Mouse (Mus musculus) adrenal gland, adult 8-10 months (tissue): ENCODE measurements around the gene Zzef1. TPM values are rescaled to one million over a fixed set of nuclear protein-coding genes. Genes with fewer than 3 reads are reported as not detected.
"Not testable (repeated sequence)": the region's sequence is repeated elsewhere in the genome, so short reads cannot be mapped to it uniquely, and the experiment has no call there.

Experiments
- DNase-seq: peaks from one replicate; pipeline ENCODE4 v3.0.0; 2022
- total RNA-seq, 4 experiments: library from RNA; stranded (reverse); gene quantifications; 2 replicates each; pipeline ENCODE4 v1.2.4; 2022

Zzef1 gene
- 10 to 100 TPM; 40.9 to 59.8 (median 49.6) TPM for total RNA-seq

- DNase-seq: peak; percentile 96
Measured at GRCm38 (mm10) chr11:72795455-72796295, at the start of gene Zzef1, which contains the start of gene Cyb5d2. TSS of gene Zzef1 (plus strand) at chr11:72796226. TSS of gene Cyb5d2 (minus strand) at chr11:72796142.

GRCm38 (mm10) chr11:72751956-72752355 lies 44.1 kb upstream of the Zzef1 start:
- peak; percentile 52 for DNase-seq

- no peak for DNase-seq
Measured at GRCm38 (mm10) chr11:72758316-72758715, 37.7 kb upstream of the Zzef1 start.

- DNase-seq: no peak
Measured at GRCm38 (mm10) chr11:72759581-72759980, 36.4 kb upstream of the Zzef1 start.

- DNase-seq: no peak
Measured at GRCm38 (mm10) chr11:72760781-72761180, 35.2 kb upstream of the Zzef1 start.

GRCm38 (mm10) chr11:72764270-72764669 lies 31.8 kb upstream of the Zzef1 start:
- no peak for DNase-seq

GRCm38 (mm10) chr11:72767716-72768115 lies 28.3 kb upstream of the Zzef1 start:
- peak; percentile 49 for DNase-seq

- DNase-seq: no peak
Measured at GRCm38 (mm10) chr11:72769061-72769460, 27.0 kb upstream of the Zzef1 start.

GRCm38 (mm10) chr11:72770324-72770723 lies 25.7 kb upstream of the Zzef1 start:
- no peak for DNase-seq

- no peak for DNase-seq
Measured at GRCm38 (mm10) chr11:72770816-72771215, 25.2 kb upstream of the Zzef1 start.

GRCm38 (mm10) chr11:72771461-72771860 lies 24.6 kb upstream of the Zzef1 start:
- no peak for DNase-seq

- DNase-seq: not testable (repeated sequence)
Measured at GRCm38 (mm10) chr11:72772611-72773010, 23.4 kb upstream of the Zzef1 start.

GRCm38 (mm10) chr11:72778957-72779356 lies 17.1 kb upstream of the Zzef1 start:
- DNase-seq: no peak

- DNase-seq: no peak
Measured at GRCm38 (mm10) chr11:72782103-72782502, 13.9 kb upstream of the Zzef1 start.

- DNase-seq: no peak
Measured at GRCm38 (mm10) chr11:72782503-72782902, 13.5 kb upstream of the Zzef1 start.

GRCm38 (mm10) chr11:72792033-72792432 lies 4.0 kb upstream of the Zzef1 start:
- DNase-seq: no peak

- no peak for DNase-seq
Measured at GRCm38 (mm10) chr11:72795149-72795454, 924 bp upstream of the Zzef1 start.

GRCm38 (mm10) chr11:72796296-72796687 lies 266 bp downstream of the Zzef1 start:
- DNase-seq: no peak

- DNase-seq: no peak
Measured at GRCm38 (mm10) chr11:72796773-72797338, 830 bp downstream of the Zzef1 start.

GRCm38 (mm10) chr11:72798112-72798511 lies 2.1 kb downstream of the Zzef1 start:
- DNase-seq: no peak

- no peak for DNase-seq
Measured at GRCm38 (mm10) chr11:72801182-72801581, 5.2 kb downstream of the Zzef1 start.

GRCm38 (mm10) chr11:72803038-72803437 lies 7.0 kb downstream of the Zzef1 start:
- no peak for DNase-seq

- DNase-seq: no peak
Measured at GRCm38 (mm10) chr11:72804586-72804985, 8.6 kb downstream of the Zzef1 start.

- DNase-seq: no peak
Measured at GRCm38 (mm10) chr11:72805232-72805631, 9.2 kb downstream of the Zzef1 start.
